Mouse (Mus musculus) urinary bladder, adult 2 months (tissue): ENCODE results near the gene Kremen1. TPM values are rescaled to one million over a fixed set of nuclear protein-coding genes. Genes with fewer than 3 reads are reported as not detected.

Experiments
- DNase-seq: peaks from one replicate; pipeline ENCODE4 v3.0.0; 2022; ENCODE audit warnings: low spot score
- polyA plus RNA-seq: library from polyadenylated mRNA; depleted of rRNA; stranded (reverse); fragments of >200 nt; gene quantifications from 2 replicates; pipeline ENCODE4 v1.2.3, GENCODE M21; 2012

The Kremen1 gene
- polyA plus RNA-seq, 1 experiment = 36.7 TPM

GRCm38 (mm10) chr11:5269846-5270461, 8.6 kb upstream of the Kremen1 start:
- no peak for DNase-seq

GRCm38 (mm10) chr11:5265764-5266163, 4.4 kb upstream of the Kremen1 start:
- DNase-seq = no peak

GRCm38 (mm10) chr11:5263078-5263730, 1.8 kb upstream of the Kremen1 start:
- DNase-seq = peak; percentile 74

- DNase-seq = no peak
Observed at GRCm38 (mm10) chr11:5260942-5261459, 357 bp downstream of the Kremen1 start.

- no peak for DNase-seq
Observed at GRCm38 (mm10) chr11:5259944-5260598, 1.3 kb downstream of the Kremen1 start.

GRCm38 (mm10) chr11:5258036-5258435, 3.3 kb downstream of the Kremen1 start:
- DNase-seq = no peak

- DNase-seq = no peak
Observed at GRCm38 (mm10) chr11:5257151-5257862, 4.1 kb downstream of the Kremen1 start.

GRCm38 (mm10) chr11:5255509-5256014, 5.8 kb downstream of the Kremen1 start:
- DNase-seq = no peak

GRCm38 (mm10) chr11:5254016-5254415, 7.3 kb downstream of the Kremen1 start:
- DNase-seq = no peak

GRCm38 (mm10) chr11:5253528-5253927, 7.8 kb downstream of the Kremen1 start:
- DNase-seq = no peak

- no peak for DNase-seq
Observed at GRCm38 (mm10) chr11:5252727-5253126, 8.6 kb downstream of the Kremen1 start.

- no peak for DNase-seq
Observed at GRCm38 (mm10) chr11:5251112-5251511, 10.2 kb downstream of the Kremen1 start.

GRCm38 (mm10) chr11:5248200-5248599, 13.2 kb downstream of the Kremen1 start:
- no peak for DNase-seq

- DNase-seq = no peak
Observed at GRCm38 (mm10) chr11:5245431-5245830, 15.9 kb downstream of the Kremen1 start.

- DNase-seq = no peak
Observed at GRCm38 (mm10) chr11:5244749-5245130, 16.6 kb downstream of the Kremen1 start.

GRCm38 (mm10) chr11:5243812-5244748, 17.3 kb downstream of the Kremen1 start:
- peak; percentile 43 for DNase-seq

GRCm38 (mm10) chr11:5243208-5243607, 18.1 kb downstream of the Kremen1 start:
- no peak for DNase-seq

- DNase-seq = no peak
Observed at GRCm38 (mm10) chr11:5242158-5242557, 19.2 kb downstream of the Kremen1 start.

- DNase-seq = peak; percentile 42
Observed at GRCm38 (mm10) chr11:5239706-5240690, 21.4 kb downstream of the Kremen1 start.
